Mouse (Mus musculus) forebrain, embryonic 16.5 days (tissue): Measurements from ENCODE around the gene 9330182O14Rik. TPM values are rescaled to one million over a fixed set of nuclear protein-coding genes. Genes with fewer than 3 reads are reported as not detected.

Source experiments
- ATAC-seq: fragments of 200-750 bp; cut with Nextera tagmentation; 2 replicates; pipeline ENCODE4 v1.8.0; 2017; ENCODE audit warnings: mild to moderate bottlenecking, moderate library complexity
- H3K27ac ChIP-seq: fragments of 300-500 bp; sonication (generic); 2 replicates; pipeline ENCODE4 v1.5.1; 2014; ENCODE audit warnings: low read length, control low read depth
- H3K27me3 ChIP-seq: fragments of 300-500 bp; sonication (generic); replicated peaks from 2 replicates; pipeline ENCODE4 v1.6.1; 2014; ENCODE audit warnings: low read length; ENCODE audit not compliant: control insufficient read depth, insufficient read depth
- H3K36me3 ChIP-seq: fragments of 300-500 bp; sonication (generic); 2 replicates; pipeline ENCODE4 v1.6.1; 2014; ENCODE audit not compliant: control insufficient read depth, insufficient read depth
- H3K4me1 ChIP-seq: fragments of 300-500 bp; sonication (generic); replicated peaks from 2 replicates; pipeline ENCODE4 v1.6.1; 2014; ENCODE audit warnings: low read length; ENCODE audit not compliant: control insufficient read depth, insufficient read depth
- H3K4me2 ChIP-seq: fragments of 300-500 bp; sonication (generic); 2 replicates; pipeline ENCODE4 v1.6.1; 2014; ENCODE audit warnings: mild to moderate bottlenecking, low read length, control low read depth
- H3K4me3 ChIP-seq: fragments of 300-500 bp; sonication (generic); replicated peaks from 2 replicates; pipeline ENCODE4 v1.5.1; 2014; ENCODE audit warnings: mild to moderate bottlenecking, low read length, control low read depth
- H3K9ac ChIP-seq: fragments of 300-500 bp; sonication (generic); replicated peaks from 2 replicates; pipeline ENCODE4 v1.6.1; 2014; ENCODE audit warnings: low read depth, low read length, control low read depth
- H3K9me3 ChIP-seq: fragments of 300-500 bp; sonication (generic); 2 replicates; pipeline ENCODE4 v1.6.1; 2016; ENCODE audit warnings: low read length; ENCODE audit not compliant: control insufficient read depth
- WGBS: fragments of 180-500 bp; shearing (Covaris S2); extraction: QIAGEN DNeasy Blood & Tissue Kit; methylation state at CpG from one replicate; pipeline ENCODE4 v1.1.7; 2014; 5-methylcytosine and 5-hydroxymethylcytosine counted together
- polyA plus RNA-seq: library from polyadenylated mRNA; unstranded; fragments of >200 nt; fragmentation: Nextera tagmentation; extraction: Ambion mirVana; gene quantifications from 2 replicates; pipeline ENCODE4 v1.2.1, GENCODE M21; 2015

9330182O14Rik gene
- not detected in 2 replicates for polyA plus RNA-seq

DNA sequence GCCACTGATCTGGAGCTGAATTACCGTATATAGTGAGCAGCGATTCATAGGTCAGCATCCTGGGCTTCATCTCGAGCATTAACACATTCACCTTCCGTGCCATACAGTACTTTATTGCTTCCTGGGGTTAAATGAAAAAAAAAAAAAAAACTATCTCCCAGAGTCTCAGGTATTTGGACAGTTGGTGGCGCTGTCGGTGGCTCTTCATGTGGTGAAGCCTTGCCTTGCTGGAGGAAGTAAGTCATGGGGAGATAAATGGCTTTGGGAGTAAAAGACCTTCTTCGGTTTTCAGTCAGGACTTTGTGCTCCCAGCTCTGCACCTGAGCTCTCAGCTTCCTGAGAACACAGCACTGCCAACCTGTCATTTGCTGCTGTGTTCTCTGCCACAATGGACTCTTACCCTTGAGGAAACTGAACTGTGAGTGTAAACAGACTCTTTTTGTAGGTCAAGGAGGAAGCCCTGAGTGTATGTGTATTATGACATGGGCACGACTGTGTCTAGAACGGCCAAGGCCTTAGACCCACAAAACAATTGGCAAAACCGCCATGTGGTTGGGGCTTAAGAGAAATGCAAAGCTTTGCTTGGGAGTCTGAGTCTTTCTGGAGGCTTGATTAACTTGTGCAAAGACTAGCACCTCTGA lies at the start of gene 9330182O14Rik:
9330182O14Rik (plus strand) TSS at position 214 of the 641 bp plus-strand sequence.
- no peak for ATAC-seq
- Histone ChIP-seq H3K9ac (no peak within 1 kb of the TSS), H3K4me2 (no peak within 1 kb of the TSS), H3K4me1 (no peaks in the 10 kb centered on the region), H3K27me3 (no peaks in the 10 kb centered on the region), H3K4me3 (no peak within 1 kb of the TSS), H3K27ac (no peak within 1 kb of the TSS), H3K36me3 (no peaks in the 10 kb centered on the region), H3K9me3 (no peaks in the 10 kb centered on the region)
- WGBS = 65% methylated on average over 10 of the region's 10 CpGs

DNA sequence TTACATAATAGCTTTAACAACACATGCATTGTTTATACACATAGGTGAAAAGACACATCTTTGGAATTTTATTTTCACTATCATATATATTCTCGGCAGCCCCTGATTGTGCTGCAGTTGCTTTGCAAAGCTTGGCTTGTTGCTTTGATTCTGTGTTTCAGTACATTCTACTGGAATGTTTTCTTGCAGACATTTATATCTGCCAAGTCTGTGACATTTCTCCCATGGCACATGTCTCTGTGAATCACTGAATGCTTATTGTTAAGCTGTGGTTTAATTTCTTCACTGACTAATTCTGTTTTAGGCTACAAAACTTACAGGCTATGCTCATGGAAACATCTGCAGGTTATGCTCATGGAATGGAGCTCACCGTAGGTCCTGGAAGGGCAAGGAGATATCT lies 30.9 kb upstream of the 9330182O14Rik start:
- no peak overlapping the region for H3K4me3 ChIP-seq
- no peak overlapping the region for H3K9ac ChIP-seq
- no peak overlapping the region for H3K27ac ChIP-seq
- H3K27me3 ChIP-seq = no peaks in the 10 kb centered on the region
- ATAC-seq = no peak
- WGBS = 73% methylated on average over 2 of the region's 2 CpGs
- H3K36me3 ChIP-seq = no peaks in the 10 kb centered on the region
- no peaks in the 10 kb centered on the region for H3K4me1 ChIP-seq
- no peak overlapping the region for H3K4me2 ChIP-seq
- no peaks in the 10 kb centered on the region for H3K9me3 ChIP-seq

DNA sequence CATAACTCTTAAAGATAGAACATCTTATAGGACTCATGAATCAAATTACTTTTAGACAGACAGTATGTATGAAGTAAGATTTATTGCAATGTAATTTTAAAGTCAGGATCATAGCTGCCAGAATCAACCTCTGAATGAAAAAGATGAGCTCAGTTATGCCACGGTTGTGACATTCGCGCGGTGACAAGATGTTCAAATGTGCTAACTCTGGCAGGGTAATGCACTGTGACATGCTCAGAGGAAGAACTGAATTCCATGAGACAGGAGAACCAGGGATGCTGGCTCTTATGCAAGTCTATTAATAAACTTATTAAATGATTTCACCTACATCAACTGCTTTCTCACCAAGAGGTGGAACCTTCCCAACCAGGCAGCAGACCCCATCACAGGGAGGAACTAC lies 28.5 kb upstream of the 9330182O14Rik start:
- Histone ChIP-seq H3K4me1 (no peaks in the 10 kb centered on the region), H3K9me3 (no peaks in the 10 kb centered on the region), H3K4me3 (no peak overlapping the region), H3K27ac (no peak overlapping the region), H3K36me3 (no peaks in the 10 kb centered on the region), H3K27me3 (no peaks in the 10 kb centered on the region), H3K4me2 (no peak overlapping the region), H3K9ac (no peak overlapping the region)
- WGBS = 76% methylated on average over 4 of the region's 4 CpGs
- peak; percentile 59 for ATAC-seq

DNA sequence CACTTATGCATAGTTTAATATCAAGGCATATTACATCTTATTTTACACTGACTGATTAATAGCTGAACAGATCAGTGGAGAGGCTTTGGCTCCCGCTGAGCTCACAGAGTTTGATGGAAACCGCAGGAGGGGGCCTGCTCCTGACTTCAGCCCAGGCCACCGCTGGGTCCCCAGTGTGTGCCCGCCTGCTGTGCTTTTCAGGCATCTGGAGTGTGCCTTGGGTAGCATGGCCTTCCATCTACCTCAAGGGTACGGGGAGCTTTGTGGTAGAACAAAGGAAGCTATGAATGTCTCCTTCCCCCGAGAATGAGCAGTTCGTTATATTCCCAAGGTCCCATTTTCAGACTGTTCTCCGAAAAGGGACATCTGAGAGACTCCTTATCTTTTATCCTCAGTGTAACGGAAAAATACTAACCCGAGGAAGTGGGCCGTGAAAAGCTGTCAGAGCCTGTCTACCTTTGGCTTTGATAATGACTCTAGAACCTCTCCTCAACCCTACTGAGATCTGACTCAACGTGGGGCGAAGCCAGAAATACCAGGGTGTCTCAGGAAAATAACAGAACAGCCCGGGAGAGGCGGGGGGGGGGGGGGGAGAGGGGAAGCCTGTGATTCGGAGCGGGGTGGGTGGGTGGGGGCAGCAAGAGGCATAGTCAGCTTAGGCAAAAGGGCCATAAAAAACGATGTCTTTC lies 20.1 kb upstream of the 9330182O14Rik start:
- peak overlapping the region; percentile 68 for H3K4me2 ChIP-seq
- ATAC-seq = peak; percentile 13
- no peaks in the 10 kb centered on the region for H3K36me3 ChIP-seq
- H3K9ac ChIP-seq = peak overlapping the region; percentile 51
- no peak overlapping the region; the same call in 1 of the 2 replicates for H3K27ac ChIP-seq
- WGBS = 11% methylated on average over 17 of the region's 18 CpGs
- peaks cover 7% of the 10 kb centered on the region; the same call in 1 of the 2 replicates for H3K27me3 ChIP-seq
- no peaks in the 10 kb centered on the region for H3K9me3 ChIP-seq
- H3K4me3 ChIP-seq = peak overlapping the region; percentile 39
- H3K4me1 ChIP-seq = peaks cover 16% of the 10 kb centered on the region

DNA sequence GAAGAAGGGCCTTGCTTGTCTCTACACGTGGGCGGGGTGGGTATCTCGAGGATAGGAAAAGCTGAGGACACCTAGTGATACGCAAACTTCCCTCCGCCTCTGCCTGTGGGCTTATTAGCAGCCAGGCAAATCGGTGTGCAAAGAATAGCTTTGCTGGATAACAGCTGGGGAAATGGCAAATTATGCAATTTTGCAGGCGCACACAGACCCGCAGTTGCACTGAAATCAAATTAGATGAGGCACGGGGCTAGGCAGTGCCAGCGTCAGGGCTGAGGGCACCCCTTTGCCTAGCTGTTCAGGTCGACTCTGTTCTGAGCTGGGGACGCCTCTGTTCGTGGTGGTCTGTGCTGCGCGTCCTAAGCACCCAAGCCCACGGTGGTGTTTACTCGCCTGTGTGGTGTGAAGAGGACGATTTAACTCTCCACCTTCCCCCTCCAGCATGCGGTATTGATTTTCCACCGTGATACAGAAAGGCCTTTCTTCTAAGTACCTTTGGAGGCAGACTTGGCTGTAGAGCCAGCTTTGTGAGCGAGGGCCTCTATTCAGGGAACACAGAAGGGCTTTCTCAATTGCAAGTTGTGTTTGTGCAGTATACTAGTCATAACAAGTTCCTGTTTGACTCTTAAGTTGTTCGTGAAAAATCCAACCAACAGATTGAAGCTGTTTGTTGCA lies 19.4 kb upstream of the 9330182O14Rik start:
- peaks cover 16% of the 10 kb centered on the region for H3K4me1 ChIP-seq
- H3K4me3 ChIP-seq = peak overlapping the region; percentile 39
- WGBS = 4% methylated on average over 22 of the region's 22 CpGs
- peak overlapping the region; percentile 68 for H3K4me2 ChIP-seq
- H3K9me3 ChIP-seq = no peaks in the 10 kb centered on the region
- peak; percentile 90 for ATAC-seq
- H3K27me3 ChIP-seq = peaks cover 7% of the 10 kb centered on the region; the same call in 1 of the 2 replicates
- peak overlapping the region; percentile 65 for H3K27ac ChIP-seq
- H3K36me3 ChIP-seq = no peaks in the 10 kb centered on the region
- H3K9ac ChIP-seq = peak overlapping the region; percentile 51

DNA sequence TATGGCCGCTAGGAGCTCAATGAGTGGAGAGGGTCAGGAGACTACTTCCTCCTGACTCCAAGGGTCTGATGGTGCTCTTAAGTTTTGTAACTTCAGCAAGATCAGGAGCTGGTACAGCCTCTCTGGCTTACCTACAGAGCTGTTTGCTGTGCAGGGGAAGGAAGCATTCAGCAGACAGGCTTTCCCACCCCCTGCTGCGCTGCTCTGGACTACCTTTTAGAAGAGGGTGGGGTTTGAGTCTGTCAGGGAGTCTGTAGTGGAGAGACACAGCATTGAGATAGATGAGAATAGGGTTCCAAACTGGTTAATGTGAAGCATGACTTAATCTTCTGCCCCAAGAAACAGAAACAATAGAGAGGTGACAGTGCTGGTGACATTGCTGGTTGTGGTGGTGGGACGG lies 17.8 kb upstream of the 9330182O14Rik start:
- peaks cover 16% of the 10 kb centered on the region for H3K4me1 ChIP-seq
- peaks cover 7% of the 10 kb centered on the region; the same call in 1 of the 2 replicates for H3K27me3 ChIP-seq
- no peak overlapping the region for H3K4me2 ChIP-seq
- H3K36me3 ChIP-seq = no peaks in the 10 kb centered on the region
- WGBS = 76% methylated on average over 3 of the region's 3 CpGs
- no peak overlapping the region for H3K27ac ChIP-seq
- no peak for ATAC-seq
- H3K9ac ChIP-seq = no peak overlapping the region
- no peak overlapping the region for H3K4me3 ChIP-seq
- H3K9me3 ChIP-seq = no peaks in the 10 kb centered on the region

DNA sequence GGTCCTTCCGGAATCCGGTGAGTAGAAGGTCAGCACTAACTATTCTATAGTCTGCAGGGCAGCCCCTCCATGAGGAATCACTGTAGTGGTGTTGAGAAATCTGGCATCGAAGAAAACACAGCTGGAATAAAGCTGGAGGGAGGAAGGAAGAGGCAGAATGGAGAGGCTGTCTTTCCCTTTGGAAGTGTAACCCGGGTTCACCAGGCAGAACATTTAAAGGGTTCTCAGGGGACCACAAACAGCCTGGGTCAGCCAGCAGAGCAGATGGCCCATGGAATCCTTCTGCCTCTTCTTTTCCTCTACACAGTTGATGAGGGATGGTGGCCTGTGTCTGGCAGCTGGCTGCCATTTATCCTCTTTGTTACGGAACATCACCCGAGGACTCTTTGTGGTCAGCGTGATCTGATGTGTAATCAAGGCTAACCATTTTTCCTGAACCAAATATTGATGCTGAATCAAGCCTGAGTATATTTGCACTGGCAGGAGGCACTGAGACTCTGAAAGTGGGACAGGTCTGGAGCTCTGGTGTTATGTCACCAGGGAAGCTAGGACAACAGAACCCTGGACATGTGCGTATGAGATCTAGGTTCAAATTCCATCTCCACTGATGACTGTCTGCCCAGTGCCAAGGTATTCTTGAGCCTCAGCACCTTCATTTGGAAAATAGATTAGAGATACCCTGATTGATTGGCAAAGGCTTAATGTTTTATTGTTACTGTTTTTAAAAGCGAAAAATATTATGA lies 9.8 kb upstream of the 9330182O14Rik start:
- no peak for ATAC-seq
- no peak overlapping the region for H3K4me2 ChIP-seq
- H3K27me3 ChIP-seq = no peaks in the 10 kb centered on the region
- WGBS = 84% methylated on average over 9 of the region's 9 CpGs
- H3K36me3 ChIP-seq = no peaks in the 10 kb centered on the region
- no peaks in the 10 kb centered on the region for H3K9me3 ChIP-seq
- H3K9ac ChIP-seq = no peak overlapping the region
- H3K4me3 ChIP-seq = no peak overlapping the region
- H3K27ac ChIP-seq = no peak overlapping the region
- H3K4me1 ChIP-seq = no peaks in the 10 kb centered on the region

DNA sequence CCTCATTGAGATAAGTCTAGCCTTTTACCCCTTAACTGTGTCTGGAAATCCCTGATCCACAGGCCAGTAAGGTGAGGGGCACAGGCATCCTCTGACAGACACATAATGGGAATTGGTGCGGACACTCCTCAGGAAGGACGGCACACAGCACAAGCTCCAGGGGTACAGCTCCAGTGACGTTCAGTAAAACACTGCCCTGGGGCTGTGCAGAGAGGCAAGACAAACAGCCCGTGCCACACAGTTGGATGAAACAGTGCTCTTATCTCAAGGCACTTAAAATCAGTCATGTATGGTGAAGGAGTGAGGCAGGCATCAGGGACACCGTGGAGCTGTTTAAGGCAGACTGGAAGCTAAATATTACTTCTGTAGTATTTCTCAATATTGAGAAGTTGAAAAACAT lies 4.7 kb upstream of the 9330182O14Rik start:
- no peaks in the 10 kb centered on the region for H3K36me3 ChIP-seq
- WGBS = 59% methylated on average over 5 of the region's 5 CpGs
- H3K9ac ChIP-seq = no peak overlapping the region
- H3K4me2 ChIP-seq = no peak overlapping the region
- no peak overlapping the region for H3K4me3 ChIP-seq
- no peak for ATAC-seq
- H3K4me1 ChIP-seq = no peaks in the 10 kb centered on the region
- no peaks in the 10 kb centered on the region for H3K9me3 ChIP-seq
- H3K27me3 ChIP-seq = no peaks in the 10 kb centered on the region
- no peak overlapping the region for H3K27ac ChIP-seq
